Mouse (Mus musculus): Measurements from ENCODE around the gene Btbd19. TPM values are rescaled to one million over a fixed set of nuclear protein-coding genes. Genes with fewer than 3 reads are reported as not detected.

The Btbd19 gene
- total RNA-seq, 2 experiments from 2014 or later: 7.0 to 7.9 TPM

DNA sequence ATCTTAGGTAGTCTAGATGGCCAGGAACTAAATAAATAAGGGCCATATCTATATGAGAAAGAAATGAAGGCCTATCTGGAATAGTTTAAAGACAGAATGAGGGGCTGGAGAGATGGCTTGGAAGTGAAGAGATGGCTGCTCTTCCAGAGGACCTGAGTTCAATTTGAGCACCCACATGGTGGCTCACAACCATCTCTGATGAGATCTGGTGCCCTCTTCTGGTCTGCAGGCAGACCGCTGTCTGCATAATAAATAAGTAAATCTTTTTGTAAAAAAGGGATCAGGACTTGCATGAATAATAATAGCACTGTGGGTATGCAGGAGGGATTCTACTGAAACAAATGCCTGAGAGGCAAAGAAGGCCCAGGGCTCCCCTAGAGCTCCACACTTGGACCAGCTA, 12.3 kb downstream of the Btbd19 start:
- no peak for DNase-seq

DNA sequence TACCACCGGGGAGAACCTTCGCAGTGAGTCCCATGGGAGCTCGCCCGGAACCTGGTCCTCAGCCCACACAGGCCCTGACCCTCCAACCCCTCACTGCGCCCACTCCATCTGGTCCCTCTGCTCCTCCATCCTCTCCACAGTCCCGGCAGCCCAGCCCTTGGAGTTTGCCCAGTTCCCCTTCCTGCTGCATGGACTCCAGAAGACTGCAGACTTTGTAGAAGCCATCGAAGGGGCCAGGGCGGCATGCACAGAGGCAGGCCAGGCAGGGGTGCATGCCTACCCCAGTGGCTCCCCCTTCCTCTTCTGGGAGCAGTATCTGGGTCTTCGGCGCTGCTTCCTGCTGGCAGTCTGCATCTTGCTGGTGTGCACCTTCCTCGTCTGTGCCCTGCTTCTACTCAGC, 14.5 kb downstream of the Btbd19 start:
- no peak for DNase-seq

DNA sequence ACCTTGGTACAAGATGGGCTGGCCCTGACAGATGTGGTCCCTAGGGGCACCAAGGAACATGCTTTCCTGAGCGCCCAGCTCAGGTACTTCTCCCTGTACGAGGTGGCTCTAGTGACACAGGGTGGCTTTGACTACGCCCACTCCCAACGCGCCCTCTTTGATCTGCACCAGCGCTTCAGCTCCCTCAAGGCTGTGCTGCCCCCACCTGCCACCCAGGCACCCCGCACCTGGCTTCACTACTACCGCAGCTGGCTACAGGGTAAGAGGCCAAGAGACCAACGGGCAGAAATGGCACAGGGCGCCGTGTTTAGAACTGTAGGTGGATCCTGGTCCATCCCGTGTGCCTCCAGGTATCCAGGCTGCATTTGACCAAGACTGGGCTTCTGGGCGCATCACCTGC, 15.3 kb downstream of the Btbd19 start:
- no peak for DNase-seq

DNA sequence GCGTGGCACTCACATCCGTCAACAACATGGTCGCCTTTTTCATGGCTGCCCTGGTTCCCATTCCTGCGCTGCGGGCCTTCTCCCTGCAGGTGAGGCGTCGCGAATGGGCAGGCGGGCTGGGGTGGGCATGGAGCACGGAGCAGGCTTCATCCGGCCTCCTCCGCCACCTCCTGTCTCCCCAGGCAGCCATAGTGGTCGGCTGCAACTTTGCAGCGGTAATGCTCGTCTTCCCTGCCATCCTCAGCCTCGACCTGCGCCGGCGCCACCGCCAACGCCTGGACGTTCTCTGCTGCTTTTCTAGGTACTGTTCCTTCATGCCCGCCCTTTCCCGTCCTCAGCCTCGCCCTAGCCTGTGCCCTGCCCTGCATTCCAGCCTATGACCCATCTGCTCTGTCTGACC, 16.2 kb downstream of the Btbd19 start:
- no peak for DNase-seq

DNA sequence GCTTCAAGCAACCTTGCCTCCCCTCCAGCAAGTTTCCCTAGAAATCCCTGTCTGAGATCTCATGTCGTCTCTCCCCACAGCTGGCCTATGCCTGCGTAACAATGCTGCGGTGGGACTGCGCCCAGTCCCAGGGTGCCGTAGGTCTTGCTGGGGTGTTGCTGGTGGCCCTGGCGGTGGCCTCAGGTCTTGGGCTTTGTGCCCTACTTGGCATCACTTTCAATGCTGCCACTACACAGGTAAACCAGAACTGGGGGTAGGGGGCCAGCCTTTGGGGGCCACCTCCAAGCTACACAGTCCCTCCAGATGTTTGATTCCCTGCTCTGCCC, 17.0 kb downstream of the Btbd19 start:
- no peak for DNase-seq

DNA sequence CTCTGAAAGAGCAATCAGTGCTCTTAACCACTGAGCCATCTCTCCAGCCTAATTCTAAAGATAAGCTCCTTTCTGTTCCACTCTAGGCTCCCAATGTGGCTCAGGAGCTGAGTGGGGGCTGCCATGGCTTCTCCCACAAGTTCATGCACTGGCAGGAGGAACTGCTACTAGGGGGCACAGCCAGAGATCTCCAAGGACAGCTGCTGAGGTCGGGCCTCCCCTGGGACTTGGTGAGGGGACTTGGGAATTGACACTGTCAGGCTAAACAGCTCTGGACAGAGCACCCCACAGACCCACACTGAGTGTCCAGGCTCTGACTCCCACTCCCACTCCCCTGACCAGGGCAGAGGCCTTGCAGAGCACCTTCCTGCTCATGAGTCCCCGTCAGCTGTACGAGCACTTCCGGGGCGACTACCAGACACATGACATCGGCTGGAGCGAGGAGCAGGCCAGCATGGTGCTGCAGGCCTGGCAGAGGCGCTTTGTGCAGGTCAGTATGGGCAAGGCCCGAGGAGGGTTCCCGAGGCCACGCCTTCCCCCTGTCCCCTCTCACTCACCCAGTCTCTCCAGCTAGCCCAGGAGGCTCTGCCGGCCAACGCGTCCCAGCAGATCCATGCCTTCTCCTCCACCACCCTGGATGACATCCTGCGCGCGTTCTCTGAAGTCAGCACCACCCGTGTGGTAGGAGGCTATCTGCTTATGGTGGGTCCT, 17.6 kb downstream of the Btbd19 start:
- DNase-seq: no peak

DNA sequence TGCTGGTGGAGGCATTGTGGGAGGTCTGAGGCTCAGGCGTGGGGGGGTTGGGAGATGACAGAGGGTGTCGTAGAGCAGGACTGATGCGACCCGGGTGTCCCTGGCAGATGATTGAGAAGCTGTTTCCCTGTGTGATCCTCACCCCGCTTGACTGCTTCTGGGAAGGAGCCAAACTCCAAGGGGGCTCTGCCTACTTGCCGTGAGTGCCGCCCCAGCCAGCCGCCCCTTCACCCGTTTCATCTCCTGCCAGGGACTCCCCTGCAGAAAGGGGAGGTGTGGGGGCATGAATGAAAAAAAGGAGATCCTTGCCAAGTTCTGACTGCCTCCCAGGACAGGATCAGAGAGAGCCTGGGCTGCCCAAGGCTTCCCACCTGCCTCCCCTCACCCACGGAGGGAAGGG, 20.4 kb downstream of the Btbd19 start:
- DNase-seq: peak; percentile 29

DNA sequence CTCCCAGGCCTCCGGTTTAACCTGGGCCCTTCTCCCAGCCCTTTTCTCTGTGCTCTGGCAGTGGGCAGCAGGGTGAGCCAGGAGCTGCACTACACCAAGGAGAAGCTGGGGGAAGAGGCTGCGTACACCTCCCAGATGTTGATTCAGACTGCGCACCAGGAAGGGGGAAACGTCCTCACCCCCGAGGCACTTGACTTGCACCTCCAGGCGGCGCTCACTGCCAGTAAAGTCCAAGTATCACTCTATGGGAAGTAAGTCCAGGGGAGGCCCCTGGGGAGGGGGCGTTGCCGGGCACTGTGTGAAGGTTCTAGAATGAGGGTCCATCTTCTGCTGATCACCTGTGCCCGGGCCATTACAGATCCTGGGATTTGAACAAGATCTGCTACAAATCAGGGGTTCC, 20.9 kb downstream of the Btbd19 start:
- no peak for DNase-seq

DNA sequence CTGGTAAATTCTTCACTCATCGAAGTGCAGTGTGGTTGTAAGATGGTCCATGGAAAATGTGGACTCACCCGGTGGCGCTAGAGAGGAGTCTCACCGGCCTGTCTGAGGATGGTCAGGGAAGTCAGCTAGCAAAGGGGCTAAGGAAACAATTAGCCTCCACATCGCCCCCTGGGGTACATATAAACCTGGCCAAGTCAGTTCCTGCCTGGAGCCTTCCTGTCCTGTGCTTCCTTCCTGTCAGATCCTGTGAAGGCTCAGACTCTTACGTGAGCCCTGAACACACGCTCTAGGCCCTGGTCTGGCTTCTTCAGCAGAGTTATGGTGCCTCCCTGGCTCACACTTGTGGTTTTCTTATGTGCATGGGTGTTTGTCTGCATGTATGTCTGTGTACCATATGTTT, 24.3 kb downstream of the Btbd19 start:
- peak in 1 of 2 experiments; percentile 66 for DNase-seq

DNA sequence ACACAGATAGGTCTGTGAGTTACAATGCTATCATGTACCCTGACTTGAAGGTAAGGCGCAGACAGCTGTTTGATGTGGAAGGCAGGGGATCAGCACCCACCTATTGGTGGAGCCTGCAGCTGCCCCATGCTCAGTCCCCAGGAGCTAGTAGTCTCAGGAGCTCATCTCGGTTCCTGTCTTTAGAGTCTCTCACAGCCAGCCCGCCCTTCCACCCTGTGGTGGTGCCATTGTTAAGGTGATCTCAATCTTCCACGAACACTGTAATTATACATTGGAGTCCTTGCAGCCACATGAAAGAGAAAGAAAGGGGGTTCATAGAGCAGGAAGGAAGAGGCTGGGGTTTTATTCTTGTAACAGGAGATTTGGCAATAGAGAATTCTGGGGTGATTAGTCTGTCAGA, 25.5 kb downstream of the Btbd19 start:
- DNase-seq: no peak

DNA sequence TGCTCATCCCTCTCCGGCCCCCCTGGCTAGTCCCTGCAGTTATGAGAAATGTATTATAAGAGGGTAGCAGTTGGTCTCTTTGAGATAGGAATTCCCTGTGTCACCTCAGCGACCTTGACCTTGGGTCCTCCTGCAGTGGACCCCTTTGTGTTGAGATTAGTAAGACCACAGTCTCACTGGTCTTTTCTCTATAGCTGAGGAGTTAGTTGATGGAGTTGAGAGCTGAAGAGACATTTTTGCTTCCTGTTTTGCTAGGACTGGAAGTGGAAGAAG, 26.8 kb downstream of the Btbd19 start:
- DNase-seq: no peak

DNA sequence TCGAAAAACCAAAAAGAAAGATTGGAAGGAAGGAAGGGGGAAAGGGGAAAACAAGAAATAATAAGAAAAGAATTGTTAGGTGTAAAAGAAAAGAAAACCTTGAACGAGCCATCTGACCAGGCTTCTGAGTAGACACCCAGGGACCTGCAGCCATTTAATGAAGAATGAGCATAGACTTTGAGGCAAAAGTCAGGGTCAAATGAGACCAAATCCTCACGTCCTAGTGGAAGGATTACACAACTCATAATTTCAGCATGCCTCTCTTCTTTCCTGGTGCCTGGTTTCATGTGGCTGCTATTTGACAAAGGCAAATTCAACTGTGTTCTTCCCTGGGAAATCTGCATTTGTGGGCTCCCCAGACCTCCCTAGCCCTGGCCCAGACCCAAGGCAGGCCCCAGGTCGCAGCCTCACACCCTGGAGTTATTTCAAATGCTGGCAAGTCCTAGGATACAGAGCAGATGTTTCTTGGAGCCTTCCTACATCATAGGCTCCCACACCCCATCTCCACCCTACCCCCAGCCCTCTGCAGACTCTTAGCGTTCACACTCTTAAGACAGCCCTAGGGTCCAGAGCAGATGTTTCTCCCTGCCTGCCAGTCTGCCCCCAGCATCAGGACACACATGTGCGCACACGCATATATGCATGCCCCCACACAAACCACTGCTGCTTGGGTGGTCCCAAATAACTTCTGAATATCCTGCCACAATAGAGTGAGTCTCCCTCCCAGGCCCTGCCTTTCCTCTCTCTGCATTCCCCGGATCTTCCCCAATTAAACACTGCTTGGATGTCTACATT, 27.4 kb downstream of the Btbd19 start:
- no peak for DNase-seq

DNA sequence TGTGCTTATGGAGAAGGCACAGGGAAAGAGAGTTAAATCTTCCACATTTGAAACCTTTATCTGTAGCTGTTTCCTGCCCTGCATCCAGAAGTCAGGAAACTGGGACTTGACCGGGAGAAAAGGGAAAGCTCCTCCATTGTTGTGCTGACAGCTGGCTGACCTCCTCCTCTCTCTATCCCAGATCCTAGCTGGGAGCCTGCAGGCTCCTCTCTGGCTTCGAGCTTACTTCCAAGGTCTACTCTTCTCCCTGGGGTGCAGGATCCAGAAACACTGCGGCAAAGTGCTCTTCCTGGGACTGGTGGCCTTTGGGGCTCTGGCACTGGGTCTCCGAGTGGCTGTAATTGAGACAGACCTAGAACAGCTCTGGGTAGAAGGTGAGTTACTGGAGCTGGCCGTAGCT, 28.9 kb downstream of the Btbd19 start:
- peak in 1 of 2 experiments; percentile 44 for DNase-seq

DNA sequence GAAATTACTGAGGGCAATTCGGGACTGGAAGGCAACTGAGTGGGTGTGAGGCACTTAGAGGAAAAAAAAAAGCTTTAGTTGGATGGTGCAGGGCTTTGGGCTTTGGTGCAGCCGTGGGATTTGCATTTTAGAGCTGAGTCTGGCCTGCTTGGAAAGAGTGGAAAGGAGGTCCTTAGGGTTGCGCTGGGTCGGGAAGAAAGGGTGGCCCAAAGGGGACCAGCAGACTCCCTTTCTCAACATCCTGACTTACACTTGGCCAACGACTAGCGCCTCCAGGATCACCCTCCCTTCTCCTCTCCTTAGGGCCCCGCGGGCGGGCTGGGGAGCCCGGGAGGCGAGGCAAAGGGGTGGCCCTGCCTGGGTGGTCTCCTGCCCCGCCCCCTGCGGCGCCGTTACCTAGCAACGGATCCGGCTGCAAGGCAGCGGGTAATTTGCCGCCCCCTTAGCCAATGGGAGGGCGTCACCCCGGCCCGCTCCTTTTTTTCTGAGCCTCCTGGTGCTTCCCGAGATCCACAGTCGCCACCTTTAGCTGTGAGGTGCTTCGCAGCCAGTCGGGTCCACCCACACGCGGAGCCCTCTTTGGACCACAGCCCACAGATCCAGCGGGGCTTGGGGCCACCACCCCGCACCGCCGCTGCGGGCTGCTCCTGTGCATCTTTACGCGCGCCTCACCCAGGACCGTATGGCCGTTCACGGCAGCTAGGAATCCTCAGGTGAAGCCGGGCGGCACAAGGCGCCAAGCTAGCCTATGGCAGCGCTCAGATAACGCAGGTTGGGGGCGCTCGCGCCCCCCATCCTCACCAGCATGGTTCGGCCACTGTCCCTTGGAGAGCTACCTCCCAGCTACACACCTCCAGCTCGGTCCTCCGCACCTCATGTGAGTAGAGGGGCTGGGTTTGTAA, 29.7 kb downstream of the Btbd19 start, which contains the start of gene Ptch2:
TSS of gene Ptch2 (plus strand) at position 525 of the 902 bp plus-strand sequence.
- peak; percentile 58 to 82 for DNase-seq

DNA sequence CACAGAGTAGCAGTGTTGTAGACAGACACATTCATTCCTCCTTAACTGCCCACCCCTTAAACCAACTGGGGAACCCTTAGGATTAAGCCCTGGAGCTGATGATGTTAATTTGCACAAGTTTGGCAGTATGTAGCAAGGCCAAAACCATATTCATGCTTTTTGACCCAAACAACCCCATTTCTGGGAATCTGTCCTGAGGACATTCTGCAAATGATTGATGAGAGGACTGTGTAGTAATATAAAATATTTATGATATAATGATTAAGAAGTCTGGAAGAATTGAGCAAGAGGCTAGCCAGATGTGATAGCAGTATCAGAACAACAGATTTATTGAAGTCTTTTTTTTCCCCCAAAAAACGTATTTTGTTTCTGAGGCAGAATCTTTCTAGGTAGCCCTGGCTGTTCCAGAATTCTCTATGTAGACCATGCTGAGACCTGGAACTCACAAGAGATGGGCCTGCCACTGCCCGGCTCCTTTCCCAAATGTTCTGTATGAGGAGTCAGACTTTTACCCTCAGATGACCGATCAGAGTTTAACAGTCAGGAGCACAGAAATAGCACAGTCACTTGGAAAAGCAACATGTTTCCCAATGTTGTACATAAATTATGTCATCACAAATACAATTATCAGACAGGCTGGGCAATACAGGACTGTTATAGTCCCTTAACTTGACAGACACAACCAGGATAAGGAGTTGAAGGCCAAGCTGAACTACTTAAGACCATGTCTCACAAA, 30.7 kb downstream of the Btbd19 start:
- no peak for DNase-seq

DNA sequence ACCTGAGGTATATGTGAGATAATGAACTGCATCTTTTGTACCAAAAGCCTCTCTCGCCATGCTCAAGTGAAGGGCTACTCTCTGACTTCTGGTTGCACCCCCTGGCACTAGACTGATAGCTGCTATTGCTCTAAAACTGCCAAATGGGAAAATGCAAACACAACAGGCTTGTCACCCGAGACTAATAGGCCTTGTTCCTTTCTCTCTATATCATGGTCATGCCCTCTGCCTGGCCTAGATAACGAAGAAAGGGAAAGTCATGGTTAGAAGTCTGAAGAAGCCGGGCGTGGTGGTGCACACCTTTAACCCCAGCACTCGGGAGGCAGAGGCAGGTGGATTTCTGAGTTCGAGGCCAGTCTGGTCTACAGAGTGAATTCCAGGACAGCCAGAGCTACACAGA, 34.9 kb downstream of the Btbd19 start:
- DNase-seq: no peak

DNA sequence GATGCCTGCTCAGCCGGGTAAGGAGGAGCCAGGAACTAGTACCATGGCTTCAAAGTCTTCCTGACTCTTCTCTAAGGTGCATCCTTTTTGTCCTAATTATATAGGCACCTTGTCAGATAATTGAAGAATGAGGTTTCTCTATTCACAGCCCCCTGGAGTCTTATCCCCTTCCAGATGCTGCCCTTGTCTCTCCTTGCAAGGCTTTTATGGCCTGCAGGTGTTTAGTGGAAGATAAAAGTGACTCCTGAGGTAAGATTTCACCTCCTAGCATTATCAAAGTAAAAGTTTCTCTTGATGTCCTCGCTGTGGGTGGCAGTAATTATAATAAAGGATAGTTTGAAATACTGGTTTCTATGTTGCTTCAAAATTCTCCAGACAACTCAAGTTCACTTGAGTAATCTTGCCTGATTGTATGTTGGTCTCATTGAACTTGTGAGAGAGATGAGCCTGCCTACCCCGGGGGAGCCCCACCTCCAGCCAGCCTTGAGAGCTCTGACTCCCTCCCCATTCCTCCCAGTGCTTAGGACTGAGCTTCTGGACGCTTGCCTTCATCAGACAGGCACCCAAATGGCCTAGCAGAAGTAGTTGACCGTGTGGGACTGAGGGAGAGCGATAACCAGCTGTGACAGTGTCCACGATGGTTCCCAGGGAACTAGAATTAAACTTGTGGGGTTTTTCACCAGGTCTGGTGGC, 37.4 kb downstream of the Btbd19 start:
- DNase-seq: peak; percentile 38 to 49

DNA sequence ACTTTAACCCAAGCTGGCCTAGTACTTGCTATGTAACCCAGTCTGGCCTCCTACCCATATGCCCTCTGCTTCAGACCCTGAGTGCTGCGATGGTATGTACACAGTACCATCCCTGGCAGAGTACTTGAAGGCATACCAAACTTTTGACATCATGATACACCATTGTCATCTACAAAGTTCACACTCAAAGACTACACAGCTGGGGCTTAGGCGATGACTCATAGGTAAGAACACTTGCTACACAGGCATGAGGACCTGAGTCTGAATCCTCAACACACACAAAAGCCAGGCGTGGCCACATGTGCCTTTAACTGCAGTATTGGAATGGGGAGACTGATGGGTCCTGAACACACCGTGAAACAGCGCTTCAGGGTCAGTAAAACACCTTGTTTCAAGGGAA, 54.3 kb downstream of the Btbd19 start:
- DNase-seq: no peak

DNA sequence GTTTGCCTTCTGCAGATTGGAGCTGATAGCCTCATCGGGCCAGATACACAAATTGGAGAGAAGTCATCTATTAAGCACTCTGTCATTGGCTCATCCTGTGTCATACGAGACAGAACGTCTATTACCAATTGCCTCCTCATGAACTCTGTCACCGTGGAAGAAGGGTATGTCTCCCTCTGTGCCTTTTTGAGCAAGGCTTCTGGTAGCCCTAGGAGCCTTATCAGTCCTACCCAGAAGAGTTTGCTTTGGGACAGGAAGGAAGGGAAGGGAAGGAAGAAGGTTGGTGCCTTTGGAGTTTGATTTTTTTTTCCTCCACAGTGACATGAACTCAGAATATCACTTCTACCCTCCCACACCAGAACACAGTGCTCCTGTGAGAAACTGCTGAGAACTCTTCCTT, 54.9 kb downstream of the Btbd19 start:
- no peak for DNase-seq

DNA sequence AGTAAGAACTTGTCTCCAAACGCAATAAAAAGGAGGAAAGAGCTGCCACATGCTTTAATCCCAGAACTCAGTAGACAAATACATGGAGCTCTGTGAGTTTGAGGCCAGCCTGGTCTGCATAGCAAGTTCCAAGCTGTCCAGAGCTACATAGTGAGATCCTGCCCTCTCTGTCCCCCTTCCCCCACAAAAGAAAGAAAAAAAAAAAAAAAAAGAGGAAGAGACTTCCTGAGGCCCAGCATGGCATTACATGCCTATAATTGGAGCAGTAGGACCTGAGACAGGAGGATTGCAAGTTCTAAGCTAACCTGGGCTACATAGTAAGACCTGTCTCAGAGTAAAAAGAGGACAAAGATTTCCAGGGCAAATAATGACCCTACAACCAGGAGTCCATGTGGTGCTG, 55.9 kb downstream of the Btbd19 start:
- DNase-seq: no peak
